Mouse (Mus musculus) kidney, postnatal 14 days (tissue): ENCODE measurements around the gene Vamp9.

Experiments
- DNase-seq: peaks from one replicate; pipeline ENCODE4 v3.0.0; 2022; ENCODE audit warnings: mixed read lengths

Gene Vamp9

DNA sequence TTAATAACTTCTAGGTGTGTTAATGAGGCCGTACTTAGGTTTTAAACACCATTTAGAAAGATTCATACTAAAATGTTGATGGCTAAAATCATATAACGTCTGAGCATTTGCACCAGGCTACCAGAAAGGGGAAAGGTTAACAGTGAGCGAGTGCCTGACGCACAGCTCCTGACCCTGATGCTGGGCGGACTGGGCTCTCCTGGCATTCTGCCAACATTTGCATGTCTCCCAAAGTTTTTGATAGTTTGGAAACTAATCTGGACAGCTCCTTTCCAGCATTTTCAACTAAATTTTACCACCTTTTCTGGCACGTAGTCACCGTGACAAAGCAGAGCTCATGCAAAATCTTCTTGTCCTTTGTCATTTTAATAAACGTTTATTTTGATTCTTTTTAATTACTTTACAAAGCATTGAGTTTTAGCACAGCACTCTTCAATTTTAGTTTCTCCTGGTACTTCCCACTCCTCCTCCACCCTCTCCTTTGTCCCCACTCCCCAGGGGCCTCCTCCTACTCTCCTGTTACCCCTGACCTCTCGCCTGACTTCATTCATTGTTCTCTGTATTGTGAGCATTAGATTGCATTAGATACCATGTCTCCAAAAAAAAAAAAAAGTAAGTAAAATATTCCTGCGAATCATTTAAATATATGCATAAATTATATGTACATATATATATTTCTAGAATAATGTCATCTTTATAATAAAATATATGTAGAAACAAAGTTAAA, 35.9 kb downstream of the Vamp9 start:
- DNase-seq: no peak

DNA sequence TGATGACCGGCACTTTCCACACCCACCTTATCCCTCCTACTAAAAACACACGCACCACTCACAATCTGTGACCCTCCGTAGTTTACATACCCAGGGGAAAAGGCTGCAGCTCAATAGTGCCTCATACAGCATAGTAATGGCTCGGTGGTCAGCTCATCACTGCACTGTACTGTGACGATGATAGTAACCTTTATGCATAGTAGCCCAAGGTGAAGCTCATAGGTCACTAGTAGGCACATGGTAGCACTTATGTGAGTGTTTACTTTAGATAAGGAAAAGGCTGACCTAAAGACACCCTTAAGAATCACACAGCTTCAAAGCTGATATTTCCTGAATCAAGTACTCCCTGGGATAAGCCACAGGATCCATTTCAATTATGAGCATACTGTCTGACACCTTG, 46.5 kb downstream of the Vamp9 start:
- no peak for DNase-seq

GRCm38 (mm10) chr5:99953883-99954282, 47.8 kb downstream of the Vamp9 start:
- DNase-seq: no peak

DNA sequence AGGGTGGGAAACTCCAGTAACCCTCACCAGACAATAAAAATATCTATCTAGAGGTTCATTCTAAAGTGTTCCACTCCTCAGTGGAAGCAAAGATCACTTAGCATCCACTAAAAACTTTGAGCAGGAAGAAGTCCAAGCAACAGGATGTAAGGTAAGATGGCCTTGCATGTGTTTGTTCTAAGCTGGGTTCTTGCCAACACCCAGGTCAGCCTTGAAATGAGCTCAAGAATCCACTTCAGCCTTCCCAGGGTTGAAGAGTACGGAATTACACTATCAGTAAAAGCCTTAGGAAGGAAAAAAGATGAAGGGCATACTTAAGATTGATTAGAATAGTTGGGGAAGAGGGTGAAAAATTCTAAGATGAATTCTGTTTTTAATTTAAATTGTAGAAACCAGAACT, 52.6 kb downstream of the Vamp9 start:
- no peak for DNase-seq

DNA sequence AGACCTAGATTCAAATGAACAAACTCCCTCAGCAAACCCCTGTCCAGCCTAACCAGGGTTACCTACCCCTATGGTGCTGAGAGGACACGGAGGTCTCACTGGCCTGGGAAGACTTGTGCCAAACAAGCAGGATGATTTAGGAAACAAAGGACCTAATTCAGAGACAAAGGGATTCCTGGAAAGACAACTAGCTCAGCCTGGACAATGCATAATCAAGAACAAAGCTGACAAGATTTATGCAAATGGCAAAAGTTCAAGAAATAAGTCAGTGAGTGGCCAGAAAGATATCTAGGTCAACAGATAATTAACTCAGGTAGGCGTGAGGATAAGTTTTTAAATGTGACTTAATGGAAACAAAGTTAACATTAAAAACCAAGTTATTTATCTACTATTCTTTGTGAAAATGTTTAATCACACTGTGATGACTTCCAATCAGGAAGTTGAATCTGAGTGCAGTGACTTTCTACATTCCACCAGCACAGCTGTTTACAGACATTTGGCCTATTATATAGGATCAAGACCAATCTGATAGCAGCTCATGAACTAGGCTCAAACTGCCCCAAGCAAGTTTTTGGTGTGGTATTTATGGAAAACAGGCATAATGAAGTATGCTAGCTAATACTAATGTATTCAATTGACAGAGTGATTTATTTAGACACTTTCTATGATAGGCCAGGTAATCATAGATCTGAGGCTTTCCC, 53.3 kb downstream of the Vamp9 start:
- no peak for DNase-seq

- DNase-seq: no peak
Measured at GRCm38 (mm10) chr5:99959960-99960359, 53.9 kb downstream of the Vamp9 start.

DNA sequence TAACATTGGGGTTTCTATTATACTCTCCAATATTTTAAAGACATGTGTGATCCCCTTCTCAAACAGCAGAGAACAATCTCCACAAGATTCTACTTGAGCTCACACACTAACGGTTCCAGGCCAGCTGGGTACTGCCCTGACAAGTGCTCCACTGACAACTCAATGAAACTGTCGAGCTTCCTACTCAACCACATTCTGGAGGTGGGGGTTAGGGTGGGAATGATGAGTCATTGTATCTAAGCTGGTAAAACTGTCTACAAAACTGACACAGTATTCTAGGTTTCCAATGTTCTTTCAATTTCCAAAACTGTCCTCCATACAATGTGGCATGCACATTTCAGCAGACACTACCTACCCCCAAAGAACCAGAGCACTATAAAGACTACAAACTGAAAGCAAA, 67.9 kb downstream of the Vamp9 start:
- DNase-seq: no peak

- no peak for DNase-seq
Measured at GRCm38 (mm10) chr5:99975061-99975460, 69.0 kb downstream of the Vamp9 start.

DNA sequence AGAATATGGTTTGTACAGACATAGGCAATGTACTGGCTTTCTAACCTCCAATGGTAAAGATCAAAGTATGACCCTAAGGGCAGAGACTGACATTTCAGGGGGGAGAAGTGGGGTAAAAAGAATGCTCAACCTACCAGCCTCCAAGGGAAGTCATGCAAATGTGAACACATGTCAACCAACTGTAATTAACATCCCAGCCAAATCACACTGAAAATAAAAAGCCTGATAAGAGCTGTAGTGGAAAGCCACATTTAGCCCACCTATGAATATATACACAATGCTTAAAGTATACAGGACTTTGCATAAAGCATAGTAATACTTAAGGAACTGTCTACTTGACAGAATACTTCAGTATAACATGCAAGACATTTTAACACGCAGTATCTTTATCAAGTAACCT, 69.7 kb downstream of the Vamp9 start:
- no peak for DNase-seq

DNA sequence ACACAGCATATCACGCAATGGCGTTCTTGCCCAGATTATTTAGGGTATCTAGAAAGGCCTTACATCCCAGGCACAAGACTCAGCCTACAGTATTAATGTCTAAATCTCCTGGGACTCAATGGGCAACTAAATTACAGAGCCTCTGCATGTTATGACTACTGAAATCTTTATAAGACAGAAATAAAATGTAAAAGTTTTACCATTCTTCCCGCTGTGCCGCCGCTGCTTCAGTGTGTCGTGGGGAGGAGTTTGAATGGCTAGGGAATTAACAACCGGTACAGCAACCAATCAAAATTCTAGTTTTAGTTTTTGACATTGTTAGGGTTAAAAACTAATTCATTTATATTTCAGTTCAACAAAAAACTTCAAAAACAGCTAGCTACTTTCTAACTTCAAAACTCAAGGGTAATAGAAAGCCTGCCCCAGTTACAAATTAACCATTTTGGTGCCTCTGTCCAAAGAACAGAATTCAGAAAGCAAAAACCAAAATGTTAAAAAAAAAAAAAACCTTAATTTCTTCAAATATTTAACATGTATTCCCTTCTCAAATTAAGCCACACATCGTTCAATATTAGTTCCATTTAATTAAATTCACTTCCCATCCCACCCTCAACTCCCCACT, 70.4 kb downstream of the Vamp9 start:
- no peak for DNase-seq

GRCm38 (mm10) chr5:99977516-99978301, 71.7 kb downstream of the Vamp9 start:
- peak; percentile 91 for DNase-seq

GRCm38 (mm10) chr5:99978699-99979442, 72.8 kb downstream of the Vamp9 start, which contains the start of the genes Hnrnpd and 4930524J08Rik:
Gene Hnrnpd, minus strand, starts transcription at chr5:99978938.
Gene 4930524J08Rik, plus strand, starts transcription at chr5:99979061.
- DNase-seq: peak; percentile 98

GRCm38 (mm10) chr5:99983452-99984061, 77.5 kb downstream of the Vamp9 start:
- DNase-seq: no peak

DNA sequence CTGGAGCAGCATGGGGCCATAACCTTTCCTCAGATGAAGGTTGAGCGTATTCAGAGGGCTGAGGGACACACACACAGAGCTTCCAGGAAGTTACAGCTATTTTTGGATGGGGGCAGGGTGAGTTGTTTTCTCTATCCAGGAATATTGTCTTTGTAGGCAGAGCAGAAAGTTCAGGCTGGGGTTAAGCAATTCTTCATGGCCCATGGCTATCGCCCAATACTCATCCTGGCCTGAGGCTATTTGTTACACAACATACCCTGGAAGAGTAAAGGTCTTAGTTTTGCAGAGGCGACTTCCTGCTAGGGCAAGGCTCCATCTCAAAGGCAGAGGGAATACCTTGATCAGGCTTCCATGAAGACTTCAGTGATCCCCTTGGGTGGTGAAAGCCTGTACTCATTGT, 88.1 kb downstream of the Vamp9 start:
- no peak for DNase-seq

DNA sequence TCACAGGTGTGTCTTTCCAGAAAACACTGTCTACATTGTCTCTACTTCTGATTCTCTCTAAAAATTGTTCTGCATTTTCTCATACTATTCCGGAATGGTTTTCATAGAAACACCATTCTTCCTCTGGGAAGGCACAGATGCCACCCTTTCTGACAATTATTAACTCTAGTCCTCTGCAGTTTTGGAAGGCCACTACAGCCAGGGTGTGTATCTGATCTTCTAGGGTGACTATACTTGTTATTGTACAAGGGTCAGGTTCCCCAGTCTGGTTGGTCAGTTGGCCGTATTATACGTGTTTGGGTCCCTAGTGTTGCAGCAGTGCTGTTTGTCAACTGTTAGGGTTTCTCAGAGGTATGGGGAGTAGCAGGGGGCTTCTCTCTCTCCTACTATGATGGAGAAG, 88.6 kb downstream of the Vamp9 start:
- DNase-seq: no peak

DNA sequence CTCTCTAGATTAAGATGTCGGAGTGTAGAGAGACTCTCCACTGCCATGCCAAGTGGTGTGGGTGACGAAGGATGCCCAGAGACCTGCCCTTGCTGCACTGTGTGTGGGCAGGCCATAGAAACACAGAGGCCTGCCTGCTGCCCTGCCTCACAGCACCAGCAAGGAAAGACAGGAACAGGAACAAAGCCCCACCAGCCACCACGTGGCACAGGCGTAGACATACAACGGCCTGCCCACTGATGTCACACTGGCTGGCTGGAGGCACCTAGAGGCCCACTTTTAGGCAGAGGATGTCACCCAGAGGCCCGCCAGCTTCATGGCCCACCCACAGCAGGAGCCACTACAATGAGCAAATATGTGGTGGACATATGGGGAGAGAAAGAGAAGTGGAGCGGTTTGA, 94.0 kb downstream of the Vamp9 start:
- DNase-seq: no peak

DNA sequence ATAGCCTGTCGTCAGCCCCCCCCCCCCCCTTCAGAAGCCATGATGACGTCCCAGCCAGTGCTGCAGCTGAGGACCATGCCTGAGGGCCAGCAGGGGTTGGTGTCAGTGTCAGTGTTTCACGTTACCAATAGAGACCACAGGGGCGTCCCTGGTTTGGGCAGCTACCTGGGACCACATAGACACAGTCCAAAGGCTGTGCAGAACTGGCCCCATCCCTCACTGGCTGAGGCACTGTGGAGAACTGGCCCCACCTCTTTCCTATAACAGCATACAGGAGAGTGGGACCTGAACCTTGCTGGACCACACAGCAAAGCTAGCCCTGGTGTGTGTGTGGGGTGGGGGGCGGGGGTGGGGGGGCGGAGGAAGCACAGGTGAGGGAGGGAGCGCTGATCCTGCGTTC, 94.4 kb downstream of the Vamp9 start:
- DNase-seq: no peak
